ENCODE assay signal across 15 mouse cellular contexts in genomic region chr8:84658951-84659350, GRCm38 (mm10). TPM values are rescaled to one million over a fixed set of nuclear protein-coding genes. Genes with fewer than 3 reads are reported as not detected.
DNase-seq lines count a peak whose midpoint lies in the region; ATAC-seq and TF ChIP-seq lines count a peak whose summit lies in the region.
"Had no signal": no experiment of that assay in that cellular context is flagged by ENCODE, and none has a peak within 500 bp of the region (broad histone marks: within the 10 kb centered on the region; RNA-seq: fewer than 3 reads in every experiment).

No protein-coding gene starts in this region.

- TF ChIP-seq EP300 in lung, postnatal 0 days (IDR thresholded peaks at IDR 0.05) = no peak

- H3K9ac ChIP-seq in heart, embryonic 13.5 days = peak overlapping the region; percentile 96; the same call in 1 of the 2 replicates
- no peak overlapping the region for H3K9ac ChIP-seq in lung, postnatal 0 days (replicated peaks; ENCODE audit: low read depth)
- no peak overlapping the region for H3K9ac ChIP-seq in intestine, embryonic 14.5 days (ENCODE audit: low read length)
- no peak overlapping the region for H3K9ac ChIP-seq in stomach, embryonic 14.5 days (replicated peaks; ENCODE audit: low read depth, low read length)

- H3K4me3 ChIP-seq in heart, embryonic 13.5 days = 0 out of 2 replicates have a peak overlapping the region, but pooled peaks have one; percentile 75
- H3K4me3 ChIP-seq in lung, postnatal 0 days (ENCODE audit: low read depth, low read length) = no peak overlapping the region
- H3K4me3 ChIP-seq in intestine, embryonic 14.5 days (ENCODE audit: low read depth, low read length) = no peak overlapping the region
- no peak overlapping the region for H3K4me3 ChIP-seq in stomach, embryonic 14.5 days (ENCODE audit: low read depth, low read length)
- H3K4me3 ChIP-seq: left cerebral cortex, adult 2 months had no signal

- no peak for ATAC-seq in heart, embryonic 13.5 days (ENCODE audit: extremely low read depth, insufficient number of reproducible peaks, low FRiP score, low TSS enrichment)
- no peak for ATAC-seq in lung, postnatal 0 days
- ATAC-seq in intestine, embryonic 14.5 days (replicated peaks; ENCODE audit: low FRiP score, low TSS enrichment, low read depth) = no peak
- no peak for ATAC-seq in stomach, embryonic 14.5 days (ENCODE audit: insufficient number of reproducible peaks, insufficient read depth, low FRiP score, low read depth)

- no peak for DNase-seq in heart, adult 18-20 months
- no peak for DNase-seq in lung, postnatal 0 days (ENCODE audit: low spot score)
- no peak for DNase-seq in lung, postnatal 10 days
- DNase-seq in intestine, embryonic 14.5 days (ENCODE audit: low spot score) = no peak
- DNase-seq in embryo, embryonic 10 days (ENCODE audit: low spot score) = no peak
- DNase-seq in kidney, postnatal 25 days = no peak
- DNase-seq: cerebellum, postnatal 14 days; gastrocnemius, postnatal 14 days; kidney, adult 8-10 months; right cerebral cortex, adult 18-20 months; thymus, adult 2 months had no signal

- H3K4me2 ChIP-seq in heart, embryonic 13.5 days = peak overlapping the region; percentile 87
- H3K4me2 ChIP-seq in lung, postnatal 0 days (replicated peaks; ENCODE audit: low read depth, low read length) = no peak overlapping the region
- peak overlapping the region; percentile 77; the same call in 1 of the 2 replicates for H3K4me2 ChIP-seq in intestine, embryonic 14.5 days (ENCODE audit: low read length)
- no peak overlapping the region for H3K4me2 ChIP-seq in stomach, embryonic 14.5 days (replicated peaks; ENCODE audit: low read depth, low read length)

- no peaks in the 10 kb centered on the region for H3K27me3 ChIP-seq in heart, embryonic 13.5 days (replicated peaks)
- H3K27me3 ChIP-seq in lung, postnatal 0 days (replicated peaks; ENCODE audit: insufficient read depth, low read length) = no peaks in the 10 kb centered on the region
- no peaks in the 10 kb centered on the region for H3K27me3 ChIP-seq in intestine, embryonic 14.5 days (replicated peaks; ENCODE audit: control insufficient read depth, insufficient read depth, low read length)
- H3K27me3 ChIP-seq in stomach, embryonic 14.5 days (ENCODE audit: control insufficient read depth, insufficient read depth, low read length) = no peaks in the 10 kb centered on the region

- 37% methylated on average over 1 of the region's 1 CpGs for WGBS in heart, embryonic 13.5 days
- 47% methylated on average over 1 of the region's 1 CpGs for WGBS in lung, postnatal 0 days
- WGBS in intestine, embryonic 14.5 days = 41% methylated on average over 1 of the region's 1 CpGs
- WGBS in stomach, embryonic 14.5 days = 67% methylated on average over 1 of the region's 1 CpGs

- H3K9me3 ChIP-seq in heart, embryonic 13.5 days = no peaks in the 10 kb centered on the region
- no peaks in the 10 kb centered on the region for H3K9me3 ChIP-seq in lung, postnatal 0 days (ENCODE audit: low read length)
- H3K9me3 ChIP-seq in intestine, embryonic 14.5 days (ENCODE audit: control insufficient read depth, low read length) = no peaks in the 10 kb centered on the region
- no peaks in the 10 kb centered on the region for H3K9me3 ChIP-seq in stomach, embryonic 14.5 days (ENCODE audit: control insufficient read depth, low read depth, low read length)

- no peaks in the 10 kb centered on the region for H3K36me3 ChIP-seq in heart, embryonic 13.5 days
- no peaks in the 10 kb centered on the region for H3K36me3 ChIP-seq in lung, postnatal 0 days (ENCODE audit: insufficient read depth, low read length)
- H3K36me3 ChIP-seq in intestine, embryonic 14.5 days (ENCODE audit: control insufficient read depth, insufficient read depth, low read length) = no peaks in the 10 kb centered on the region
- H3K36me3 ChIP-seq in stomach, embryonic 14.5 days (ENCODE audit: control insufficient read depth, insufficient read depth, low read length) = no peaks in the 10 kb centered on the region

- H3K4me1 ChIP-seq in heart, embryonic 13.5 days = peaks cover 69% of the 10 kb centered on the region
- peaks cover 32% of the 10 kb centered on the region for H3K4me1 ChIP-seq in lung, postnatal 0 days (ENCODE audit: insufficient read depth, low read depth, low read length)
- peaks cover 57% of the 10 kb centered on the region for H3K4me1 ChIP-seq in intestine, embryonic 14.5 days (replicated peaks; ENCODE audit: control insufficient read depth, insufficient read depth, low read length)
- peaks cover 44% of the 10 kb centered on the region for H3K4me1 ChIP-seq in stomach, embryonic 14.5 days (ENCODE audit: control insufficient read depth, insufficient read depth, low read length)

- peak overlapping the region; percentile 99 for H3K27ac ChIP-seq in heart, embryonic 13.5 days (replicated peaks)
- peak overlapping the region; percentile 99; the same call in 1 of the 2 replicates for H3K27ac ChIP-seq in lung, postnatal 0 days (ENCODE audit: low read length)
- peak overlapping the region; percentile 99; the same call in 1 of the 2 replicates for H3K27ac ChIP-seq in intestine, embryonic 14.5 days (ENCODE audit: low read depth)
- H3K27ac ChIP-seq in stomach, embryonic 14.5 days (ENCODE audit: low read length) = peak overlapping the region; percentile 97
- H3K27ac ChIP-seq: macrophage had no signal

- TF ChIP-seq CTCF in lung, postnatal 0 days (IDR thresholded peaks at IDR 0.05) = no peak

RNA-seq across cellular contexts. Expression of gene Ier2, which starts 3.7 kb away (rescaled TPM):
- 43.0 and 44.8 TPM in 2 replicates for polyA plus RNA-seq in heart, embryonic 13.5 days (2015; fragmentation: Nextera tagmentation; extraction: Ambion mirVana)
- total RNA-seq in heart, adult 18-20 months (2021) = 10 to 100 TPM; 11.2 to 13.4 TPM
- 113 and 140 TPM in 2 replicates for polyA plus RNA-seq in lung, postnatal 0 days (2015; fragmentation: Nextera tagmentation; extraction: Ambion mirVana)
- polyA plus RNA-seq in intestine, embryonic 14.5 days (2014; fragmentation: Nextera tagmentation; extraction: Ambion mirVana) = 73.2 and 75.5 TPM in 2 replicates
- 73.1 and 83.4 TPM in 2 replicates for polyA plus RNA-seq in stomach, embryonic 14.5 days (2014; fragmentation: Nextera tagmentation; extraction: Ambion mirVana)

RNA-seq across cellular contexts. Expression of gene Trmt1, which starts 27.2 kb away (rescaled TPM):
- 47.6 and 51.6 TPM in 2 replicates for polyA plus RNA-seq in heart, embryonic 13.5 days (2015; fragmentation: Nextera tagmentation; extraction: Ambion mirVana)
- 10 to 100 TPM; 34.2 to 45.1 TPM for total RNA-seq in heart, adult 18-20 months (2021)
- 38.4 and 43.4 TPM in 2 replicates for polyA plus RNA-seq in lung, postnatal 0 days (2015; fragmentation: Nextera tagmentation; extraction: Ambion mirVana)
- 85.9 and 87.0 TPM in 2 replicates for polyA plus RNA-seq in intestine, embryonic 14.5 days (2014; fragmentation: Nextera tagmentation; extraction: Ambion mirVana)
- 64.6 and 65.7 TPM in 2 replicates for polyA plus RNA-seq in stomach, embryonic 14.5 days (2014; fragmentation: Nextera tagmentation; extraction: Ambion mirVana)

RNA-seq across cellular contexts. Expression of gene Nacc1, which starts 28.7 kb away (rescaled TPM):
- 15.1 and 15.7 TPM in 2 replicates for polyA plus RNA-seq in heart, embryonic 13.5 days (2015; fragmentation: Nextera tagmentation; extraction: Ambion mirVana)
- total RNA-seq in heart, adult 18-20 months (2021) = 10 to 100 TPM; 31.4 to 32.7 TPM
- polyA plus RNA-seq in lung, postnatal 0 days (2015; fragmentation: Nextera tagmentation; extraction: Ambion mirVana) = 7.1 and 7.4 TPM in 2 replicates
- 23.7 and 25.0 TPM in 2 replicates for polyA plus RNA-seq in intestine, embryonic 14.5 days (2014; fragmentation: Nextera tagmentation; extraction: Ambion mirVana)
- 25.1 and 25.7 TPM in 2 replicates for polyA plus RNA-seq in stomach, embryonic 14.5 days (2014; fragmentation: Nextera tagmentation; extraction: Ambion mirVana)

RNA-seq across cellular contexts. Expression of gene Lyl1, which starts 42.3 kb away (rescaled TPM):
- 15.4 and 17.1 TPM in 2 replicates for polyA plus RNA-seq in heart, embryonic 13.5 days (2015; fragmentation: Nextera tagmentation; extraction: Ambion mirVana)
- 1 to 10 TPM; 3.1 to 4.4 TPM for total RNA-seq in heart, adult 18-20 months (2021)
- polyA plus RNA-seq in lung, postnatal 0 days (2015; fragmentation: Nextera tagmentation; extraction: Ambion mirVana) = 11.6 and 13.9 TPM in 2 replicates
- 4.3 and 5.2 TPM in 2 replicates for polyA plus RNA-seq in intestine, embryonic 14.5 days (2014; fragmentation: Nextera tagmentation; extraction: Ambion mirVana)
- polyA plus RNA-seq in stomach, embryonic 14.5 days (2014; fragmentation: Nextera tagmentation; extraction: Ambion mirVana) = 4.6 and 5.0 TPM in 2 replicates

Comparison
In these comparisons a context has a peak if more than half of its experiments do, and no peak if none do; other contexts are left out.
1. H3K4me2 ChIP-seq: peak in heart, embryonic 13.5 days (single experiment) and intestine, embryonic 14.5 days (single experiment); none in lung, postnatal 0 days (single experiment) and stomach, embryonic 14.5 days (single experiment).
2. Peak in every context shown above with its lines, with median percentiles within 50 percentile points of each other: H3K27ac ChIP-seq.